ENCODE assay signal across 9 mouse cellular contexts in genomic region chr7:135597006-135597405, GRCm38 (mm10). TPM values are rescaled to one million over a fixed set of nuclear protein-coding genes. Genes with fewer than 3 reads are reported as not detected.
DNase-seq lines count a peak whose midpoint lies in the region; ATAC-seq lines count a peak whose summit lies in the region.
"Had no signal": no experiment of that assay in that cellular context is flagged by ENCODE, and none has a peak within 500 bp of the region (broad histone marks: within the 10 kb centered on the region; RNA-seq: fewer than 3 reads in every experiment).

No protein-coding gene starts in this region.

- peak overlapping the region; percentile 14; the same call in 1 of the 2 replicates for H3K27ac ChIP-seq in lung, embryonic 16.5 days (ENCODE audit: low read length)
- H3K27ac ChIP-seq in heart, embryonic 16.5 days (ENCODE audit: low read length), result peak overlapping the region; percentile 74

- no peaks in the 10 kb centered on the region for H3K27me3 ChIP-seq in lung, embryonic 16.5 days (ENCODE audit: control insufficient read depth, insufficient read depth, low read depth, low read length)
- H3K27me3 ChIP-seq in heart, embryonic 16.5 days (ENCODE audit: control insufficient read depth, insufficient read depth, low read length), result no peaks in the 10 kb centered on the region; the same call in 1 of the 2 replicates
- no peaks in the 10 kb centered on the region for H3K27me3 ChIP-seq in megakaryocyte, embryonic 14.5 days (replicated peaks)

- ATAC-seq in lung, embryonic 16.5 days (ENCODE audit: low read depth), result peak; percentile 61
- ATAC-seq in heart, embryonic 16.5 days (replicated peaks; ENCODE audit: extremely low read depth, insufficient read depth, low FRiP score), result peak; percentile 82

- H3K4me2 ChIP-seq in lung, embryonic 16.5 days (ENCODE audit: low read depth, low read length), result no peak overlapping the region
- H3K4me2 ChIP-seq in heart, embryonic 16.5 days (ENCODE audit: low read depth, low read length), result peak overlapping the region; percentile 47

- H3K9me3 ChIP-seq in lung, embryonic 16.5 days (ENCODE audit: control insufficient read depth, low read length), result no peaks in the 10 kb centered on the region
- no peaks in the 10 kb centered on the region for H3K9me3 ChIP-seq in heart, embryonic 16.5 days (replicated peaks; ENCODE audit: control insufficient read depth, low read length)
- no peaks in the 10 kb centered on the region for H3K9me3 ChIP-seq in megakaryocyte, embryonic 14.5 days

- no peaks in the 10 kb centered on the region for H3K36me3 ChIP-seq in lung, embryonic 16.5 days (ENCODE audit: control insufficient read depth, insufficient read depth, low read length)
- no peaks in the 10 kb centered on the region for H3K36me3 ChIP-seq in heart, embryonic 16.5 days (ENCODE audit: control insufficient read depth, insufficient read depth)
- H3K36me3 ChIP-seq in megakaryocyte, embryonic 14.5 days (replicated peaks; ENCODE audit: low read length), result peaks cover 34% of the 10 kb centered on the region

- no peak overlapping the region for H3K9ac ChIP-seq in lung, embryonic 16.5 days (ENCODE audit: low read length)
- no peak overlapping the region for H3K9ac ChIP-seq in heart, embryonic 16.5 days (ENCODE audit: low read length)

- DNase-seq in cerebellum, adult 18-20 months, result peak; percentile 16 to 21
- no peak for DNase-seq in cerebellum, adult 11-12 months
- DNase-seq in lung, postnatal 25 days (ENCODE audit: low spot score), result no peak
- DNase-seq in thymus, adult 18-20 months, result no peak
- DNase-seq in gastrocnemius, adult 8-10 months (ENCODE audit: low spot score in 2 of 2), result no peak
- DNase-seq: B cell, adult 2 months had no signal

- WGBS in lung, embryonic 16.5 days, result 27% methylated on average over 9 of the region's 9 CpGs
- 16% methylated on average over 9 of the region's 9 CpGs for WGBS in heart, embryonic 16.5 days

- H3K4me3 ChIP-seq in lung, embryonic 16.5 days (ENCODE audit: low read length), result no peak overlapping the region
- no peak overlapping the region for H3K4me3 ChIP-seq in heart, embryonic 16.5 days (ENCODE audit: low read length)
- H3K4me3 ChIP-seq in megakaryocyte, embryonic 14.5 days (replicated peaks), result peak overlapping the region; percentile 88

- H3K4me1 ChIP-seq in lung, embryonic 16.5 days (replicated peaks; ENCODE audit: control insufficient read depth, insufficient read depth, low read length), result peaks cover 26% of the 10 kb centered on the region
- H3K4me1 ChIP-seq in heart, embryonic 16.5 days (ENCODE audit: control insufficient read depth, insufficient read depth, low read length), result peaks cover 42% of the 10 kb centered on the region
- H3K4me1 ChIP-seq in megakaryocyte, embryonic 14.5 days, result peaks cover 100% of the 10 kb centered on the region

RNA-seq across cellular contexts. Expression of gene Ptpre, which starts 59.7 kb away (rescaled TPM):
- polyA plus RNA-seq in lung, embryonic 16.5 days (2015; fragmentation: Nextera tagmentation; extraction: Ambion mirVana), result 2.5 and 2.6 TPM in 2 replicates
- 2.9 and 3.1 TPM in 2 replicates for polyA plus RNA-seq in heart, embryonic 16.5 days (2015; fragmentation: Nextera tagmentation; extraction: Ambion mirVana)
- polyA plus RNA-seq in megakaryocyte, embryonic 14.5 days (2012; ENCODE audit: insufficient read depth, low replicate concordance), result 7.7 and 12.3 TPM in 2 replicates
- total RNA-seq in gastrocnemius, adult 8-10 months (2022), result 1 to 10 TPM in 2 of 4 experiments, under 1 TPM in 2; 0.87 to 1.3 (median 1.0) TPM

Comparison
In these comparisons a context has a peak if more than half of its experiments do, and no peak if none do; other contexts are left out.
1. DNase-seq: peak in cerebellum, adult 18-20 months (2 of 2); none in cerebellum, adult 11-12 months (single experiment), lung, postnatal 25 days (single experiment), thymus, adult 18-20 months (0 of 2) and gastrocnemius, adult 8-10 months (0 of 2).